Mouse (Mus musculus) MN1 (cell line): Measurements from ENCODE around the gene Atad3a.

Experiments
- DNase-seq: peaks from one replicate; pipeline ENCODE4 v3.0.0-alpha.2; 2016; ENCODE audit warnings: low spot score

Atad3a gene

GRCm38 (mm10) chr4:155739152-155739551 is 21.7 kb downstream of the Atad3a start:
- DNase-seq = no peak

- DNase-seq = no peak
Measured at GRCm38 (mm10) chr4:155738262-155738661, 22.6 kb downstream of the Atad3a start.

GRCm38 (mm10) chr4:155736421-155736820 is 24.5 kb downstream of the Atad3a start:
- DNase-seq = no peak

- DNase-seq = no peak
Measured at GRCm38 (mm10) chr4:155735788-155736187, 25.1 kb downstream of the Atad3a start.

- peak; percentile 72 for DNase-seq
Measured at GRCm38 (mm10) chr4:155734951-155735702, 25.8 kb downstream of the Atad3a start.

- DNase-seq = peak; percentile 97
Measured at GRCm38 (mm10) chr4:155734350-155734941, 26.4 kb downstream of the Atad3a start, which contains the start of gene Tmem240. Gene Tmem240 (plus strand): TSS chr4:155734800.

- no peak for DNase-seq
Measured at GRCm38 (mm10) chr4:155733267-155733666, 27.6 kb downstream of the Atad3a start.

- DNase-seq = no peak
Measured at GRCm38 (mm10) chr4:155727993-155728392, 32.9 kb downstream of the Atad3a start.

- DNase-seq = peak; percentile 35
Measured at GRCm38 (mm10) chr4:155721668-155722083, 39.2 kb downstream of the Atad3a start.

GRCm38 (mm10) chr4:155710521-155711252 is 50.2 kb downstream of the Atad3a start:
- DNase-seq = peak; percentile 54

GRCm38 (mm10) chr4:155708988-155709387 is 51.9 kb downstream of the Atad3a start:
- no peak for DNase-seq

GRCm38 (mm10) chr4:155708582-155708981 is 52.3 kb downstream of the Atad3a start:
- no peak for DNase-seq

GRCm38 (mm10) chr4:155705592-155705929 is 55.3 kb downstream of the Atad3a start:
- peak; percentile 60 for DNase-seq

- DNase-seq = peak; percentile 95
Measured at GRCm38 (mm10) chr4:155704721-155705591, 55.9 kb downstream of the Atad3a start, which contains the start of gene Ssu72. Gene Ssu72 (plus strand): TSS chr4:155704800.

- no peak for DNase-seq
Measured at GRCm38 (mm10) chr4:155703425-155703929, 57.4 kb downstream of the Atad3a start.

- peak; percentile 38 for DNase-seq
Measured at GRCm38 (mm10) chr4:155700425-155700824, 60.5 kb downstream of the Atad3a start.

GRCm38 (mm10) chr4:155696261-155697255 is 64.3 kb downstream of the Atad3a start:
- peak; percentile 36 for DNase-seq

GRCm38 (mm10) chr4:155695531-155696062 is 65.3 kb downstream of the Atad3a start:
- DNase-seq = no peak

GRCm38 (mm10) chr4:155694482-155695401 is 66.2 kb downstream of the Atad3a start:
- peak; percentile 82 for DNase-seq
